Mouse (Mus musculus) brain, embryonic 18.5 days (tissue): ENCODE data around the gene Jak1.

ENCODE experiments used
- DNase-seq: peaks from one replicate; pipeline ENCODE4 v3.0.0-alpha.2; 2012; ENCODE audit warnings: low read depth, low spot score

Gene Jak1

DNA sequence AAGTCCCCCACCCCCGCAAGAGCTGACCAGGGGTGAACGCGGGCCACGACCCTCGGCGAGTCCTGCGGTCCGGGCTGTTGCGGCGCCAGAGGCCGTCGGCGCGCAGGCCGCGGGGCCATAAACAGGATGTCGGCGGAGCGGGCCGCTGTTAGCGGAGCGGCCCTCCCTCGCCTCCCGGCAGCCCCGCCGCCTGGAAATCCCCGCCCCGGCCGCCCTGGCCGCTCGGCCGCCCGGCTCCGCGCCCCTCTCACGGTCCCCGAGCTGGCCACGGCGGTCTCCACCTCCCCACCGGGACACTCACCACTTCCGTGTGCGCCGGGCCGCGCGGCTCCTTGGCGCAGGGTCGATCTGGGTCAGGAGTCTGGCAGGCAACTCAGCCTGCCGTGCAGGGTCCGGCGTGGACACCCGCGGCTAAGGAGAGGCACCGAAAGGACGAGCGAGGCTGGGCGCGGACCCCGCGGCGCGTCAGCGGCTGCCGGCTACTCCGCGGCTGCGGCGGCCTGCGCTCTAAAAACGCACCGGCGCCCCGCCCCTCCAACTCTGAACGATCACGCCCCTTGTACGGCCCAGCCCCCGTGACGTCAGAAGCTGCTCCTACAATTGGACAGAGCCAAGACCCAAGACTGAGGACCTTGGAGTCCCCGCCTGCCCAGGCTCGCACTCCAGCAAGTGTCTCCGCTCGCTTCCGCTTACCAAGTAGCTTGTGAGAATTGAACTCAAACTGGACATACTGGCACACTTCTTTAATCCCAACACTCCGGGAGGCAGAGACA lies at the start of gene Jak1:
Gene Jak1, minus strand, starts transcription at position 542 of the 773 bp plus-strand sequence.
- DNase-seq = peak; percentile 78

- no peak for DNase-seq
These were observed 47.0 kb upstream of the Jak1 start for GRCm38 (mm10) chr4:101312055-101312454.

DNA sequence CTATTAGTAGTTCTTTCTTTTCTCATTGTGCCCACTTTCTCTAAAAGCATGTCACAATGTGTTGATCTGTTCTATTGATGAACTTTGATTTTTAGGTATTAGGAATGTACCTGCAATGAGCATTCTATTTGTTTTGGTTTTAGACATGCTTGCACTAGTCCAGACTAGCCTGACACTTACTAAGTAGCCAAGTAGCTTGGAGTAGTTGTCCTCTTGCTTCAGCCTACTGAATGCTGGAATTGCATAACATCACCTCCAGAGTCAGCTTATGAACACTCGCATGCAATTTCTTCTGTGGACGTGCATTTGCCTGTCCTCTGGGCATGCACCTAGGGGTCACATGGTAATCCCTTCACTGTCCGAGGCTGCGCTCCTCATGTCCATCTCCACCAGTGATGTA lies 43.1 kb upstream of the Jak1 start:
- no peak for DNase-seq

DNA sequence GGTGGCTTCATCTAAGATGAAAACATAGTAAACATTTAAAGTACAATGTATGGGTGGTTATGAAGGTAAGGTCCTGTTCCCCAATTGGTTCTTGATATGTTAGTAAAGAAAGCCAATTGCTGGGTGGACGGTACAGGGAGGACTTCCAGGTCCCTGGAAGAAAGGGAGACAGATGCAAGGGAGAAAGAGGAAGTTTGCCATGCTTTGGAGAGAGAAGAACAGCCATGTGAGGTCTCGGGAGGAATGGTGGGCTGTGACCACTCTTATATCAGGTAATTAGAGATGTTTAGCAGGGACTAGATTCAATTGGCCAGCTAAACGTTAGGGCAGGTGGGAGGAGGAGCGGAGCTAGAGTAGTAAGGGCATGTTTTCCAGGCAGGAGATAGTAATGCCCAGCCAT lies 42.2 kb upstream of the Jak1 start:
- no peak for DNase-seq

- DNase-seq = no peak
These were observed 41.2 kb upstream of the Jak1 start for GRCm38 (mm10) chr4:101306132-101306915.

- DNase-seq = no peak
These were observed 40.0 kb upstream of the Jak1 start for GRCm38 (mm10) chr4:101305126-101305525.

DNA sequence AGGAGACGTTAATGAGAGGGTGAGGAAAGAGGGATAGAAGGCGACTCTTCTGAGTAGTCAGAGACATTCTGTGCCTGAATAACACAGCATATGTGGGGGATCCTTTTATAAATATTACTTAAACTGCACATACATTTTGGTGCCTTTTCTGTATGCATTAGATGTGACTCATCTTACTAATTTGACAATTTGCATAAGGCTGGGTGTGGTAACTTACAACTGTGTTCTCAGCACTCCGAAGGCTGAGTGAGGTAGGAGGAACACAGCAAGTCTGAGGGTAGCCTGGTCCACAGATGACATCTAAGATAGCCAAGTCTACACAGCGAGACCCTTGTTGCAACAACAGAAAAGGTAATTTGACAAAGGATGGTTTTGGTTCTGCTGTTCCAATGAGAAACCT lies 39.0 kb upstream of the Jak1 start:
- no peak for DNase-seq

DNA sequence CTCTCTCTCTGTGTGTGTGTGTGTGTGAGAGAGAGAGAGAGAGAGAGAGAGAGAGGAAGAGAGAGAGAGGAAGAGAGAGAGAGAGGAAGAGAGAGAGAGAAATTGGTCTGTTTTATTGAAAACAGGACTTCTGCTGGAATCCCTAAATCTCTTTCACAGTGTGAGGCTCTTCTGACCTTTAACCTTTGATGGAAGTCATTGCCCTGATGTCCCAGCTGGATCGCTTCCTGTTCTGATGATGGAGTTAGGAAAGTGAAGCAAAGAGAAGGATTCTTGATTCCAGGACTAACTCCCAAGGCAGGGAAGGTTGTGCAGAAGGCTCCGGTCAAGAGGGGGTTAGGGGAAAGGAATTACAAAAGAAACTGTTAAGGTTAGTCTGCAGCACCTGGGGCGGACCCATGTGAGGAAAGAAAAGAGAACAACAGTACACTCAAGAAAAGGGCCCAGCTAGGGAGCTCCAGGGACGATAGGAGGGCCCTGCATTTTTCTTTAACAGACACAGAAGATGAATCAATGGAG lies 35.4 kb upstream of the Jak1 start:
- DNase-seq = no peak

DNA sequence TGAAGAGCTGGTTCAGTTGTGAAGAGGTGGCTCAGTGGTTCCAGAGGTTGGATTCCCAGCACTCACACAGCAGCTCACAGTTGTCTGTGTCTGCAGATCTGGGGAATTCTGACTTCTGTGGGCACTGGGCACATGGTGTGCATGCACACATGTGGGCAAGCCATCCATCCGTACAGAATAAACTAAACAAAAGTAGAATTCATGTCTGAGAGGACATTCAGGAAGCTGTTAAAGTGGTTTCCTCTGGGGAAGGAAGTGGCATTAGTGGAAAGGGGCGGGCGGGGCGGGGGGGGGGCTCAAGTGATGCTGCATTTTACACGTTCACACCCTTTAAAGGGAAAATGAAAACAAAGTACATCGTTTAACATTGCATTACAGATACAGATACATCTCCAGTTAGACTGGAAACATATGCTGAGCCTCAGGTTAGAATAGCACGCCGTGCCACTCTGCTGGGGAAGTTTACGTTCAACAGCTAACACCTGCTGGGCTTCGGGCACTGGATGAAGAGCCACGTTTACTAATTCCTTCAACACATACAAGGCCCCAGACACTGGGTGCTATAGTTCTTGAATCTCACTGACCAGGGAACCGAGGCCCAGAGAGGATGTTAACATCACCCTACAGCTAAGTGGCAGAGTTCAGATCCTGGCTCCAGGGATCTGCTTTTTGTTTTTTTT lies 33.4 kb upstream of the Jak1 start:
- no peak for DNase-seq

- no peak for DNase-seq
These were observed 31.8 kb upstream of the Jak1 start for GRCm38 (mm10) chr4:101296836-101297235.

DNA sequence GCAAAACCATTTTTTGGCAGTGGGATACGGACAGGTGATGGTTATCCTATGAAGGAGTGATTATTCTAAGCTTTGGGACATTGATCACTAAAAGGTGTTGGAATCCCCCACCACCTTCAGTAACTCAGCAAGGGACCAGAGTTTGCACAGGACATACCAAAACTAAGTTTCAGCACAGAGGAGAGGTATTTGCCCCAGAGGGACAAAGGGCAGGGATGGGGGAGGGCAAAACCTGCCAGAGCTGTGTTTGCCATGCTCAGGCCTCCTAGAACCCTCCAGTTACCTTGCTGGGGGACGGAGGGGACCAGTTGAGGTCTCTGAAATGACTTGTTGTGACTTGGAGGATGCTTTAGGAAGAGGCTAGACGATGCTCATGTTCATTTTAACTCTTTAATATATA lies 30.7 kb upstream of the Jak1 start:
- no peak for DNase-seq

- DNase-seq = no peak
These were observed 28.6 kb upstream of the Jak1 start for GRCm38 (mm10) chr4:101293661-101294060.

- no peak for DNase-seq
These were observed 27.9 kb upstream of the Jak1 start for GRCm38 (mm10) chr4:101292736-101293541.

GRCm38 (mm10) chr4:101292028-101292735 lies 27.1 kb upstream of the Jak1 start:
- DNase-seq = no peak

DNA sequence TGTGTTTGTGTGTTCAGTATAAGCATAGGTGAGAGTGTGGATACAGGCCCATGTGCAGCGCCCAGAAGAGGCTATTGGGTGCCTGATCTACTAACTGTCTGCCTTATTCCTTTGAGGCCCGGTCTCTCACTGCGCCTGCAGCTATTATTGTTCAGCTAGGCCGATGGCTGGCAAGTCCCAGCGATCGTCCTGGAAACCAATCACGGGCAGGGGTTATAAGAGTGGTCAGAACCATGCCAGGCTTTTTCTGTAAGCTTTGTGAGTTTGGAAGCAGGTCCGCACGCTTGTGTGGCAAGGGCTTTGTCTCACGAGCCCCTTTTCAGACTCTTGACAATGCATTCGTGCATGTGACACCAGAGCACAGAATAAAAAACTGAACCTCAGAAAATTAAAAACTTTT lies 23.2 kb upstream of the Jak1 start:
- no peak for DNase-seq

DNA sequence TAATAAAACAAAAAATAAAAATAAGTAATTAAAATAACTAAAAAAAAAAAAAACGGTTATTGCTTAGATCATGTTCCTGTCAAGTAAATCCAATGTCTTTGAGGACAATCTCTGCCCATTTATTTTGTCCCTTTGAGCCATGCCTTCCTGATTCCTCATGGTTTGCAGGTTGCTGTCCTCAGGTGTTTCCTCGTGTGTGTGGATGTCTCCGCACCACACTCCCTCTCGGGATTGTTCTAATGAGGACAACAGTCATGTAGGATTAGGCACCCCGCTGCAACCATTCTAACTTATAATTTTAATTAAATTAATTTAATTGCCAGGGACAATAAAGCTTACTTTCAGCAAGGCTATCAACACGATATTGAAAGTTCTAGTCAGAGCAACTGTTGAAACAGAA lies 21.5 kb upstream of the Jak1 start:
- no peak for DNase-seq

DNA sequence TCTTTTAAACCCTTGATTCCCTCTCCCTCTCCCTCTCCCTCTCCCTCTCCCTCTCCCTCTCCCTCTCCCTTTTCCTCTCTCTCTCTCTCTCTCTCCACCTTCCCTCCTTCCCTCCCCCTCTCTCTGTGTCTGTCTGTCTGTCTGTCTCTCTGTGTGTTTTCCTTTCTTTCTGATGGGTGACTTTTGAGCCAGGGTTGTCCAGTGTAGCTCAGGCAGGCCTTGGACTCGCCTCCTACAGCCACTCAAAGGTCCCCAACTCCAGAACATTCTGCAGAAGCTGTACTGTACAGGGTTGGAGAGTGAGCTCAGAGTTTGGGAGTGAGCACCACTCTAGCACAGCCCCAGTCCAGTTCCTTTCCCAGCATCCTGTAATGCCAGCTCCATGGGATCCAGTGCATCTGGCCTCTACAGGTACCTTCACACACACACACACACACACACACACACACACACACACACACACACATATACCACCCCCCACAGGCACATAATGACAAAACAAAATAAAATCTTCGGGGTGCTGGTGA lies 20.9 kb upstream of the Jak1 start:
- DNase-seq = no peak

DNA sequence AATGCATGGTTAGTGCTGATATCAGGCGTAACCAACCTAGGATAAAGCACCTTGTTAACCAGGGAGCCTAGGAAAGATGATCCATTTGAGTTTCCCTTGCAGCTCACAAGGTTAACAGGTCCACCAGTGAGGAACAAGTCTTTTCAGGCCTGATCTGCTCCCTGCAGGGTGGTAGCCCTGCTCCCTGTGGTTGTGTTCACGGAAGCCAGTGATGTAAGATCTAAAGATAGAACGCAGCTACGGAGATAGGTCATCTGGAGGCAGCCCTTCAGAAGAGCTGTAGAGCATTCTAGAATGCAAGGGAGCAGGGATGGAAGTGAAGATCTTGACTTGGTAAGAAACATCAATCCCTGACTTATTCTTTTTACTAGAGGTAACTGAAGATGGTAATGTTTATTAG lies 18.9 kb upstream of the Jak1 start:
- no peak for DNase-seq

- DNase-seq = no peak
These were observed 17.2 kb upstream of the Jak1 start for GRCm38 (mm10) chr4:101282237-101282636.

DNA sequence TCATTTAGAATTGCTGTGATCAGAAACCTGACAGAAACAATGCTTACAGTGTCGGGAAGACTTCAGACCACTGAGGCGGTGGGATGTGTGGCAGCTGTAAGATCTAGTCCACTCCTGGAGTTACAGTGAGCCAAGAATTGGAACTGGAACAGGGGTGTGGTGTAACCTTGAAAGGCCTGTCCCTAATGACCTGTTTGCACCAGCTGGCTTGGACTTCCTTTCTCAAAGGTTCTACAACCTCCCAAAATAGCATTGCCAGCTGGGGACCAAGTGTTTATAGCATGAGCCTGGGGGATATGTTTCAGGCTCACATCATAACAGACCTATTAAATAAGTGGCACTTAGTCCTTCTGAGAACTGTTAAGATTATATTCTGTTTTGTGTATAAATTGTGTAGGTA lies 15.0 kb upstream of the Jak1 start:
- DNase-seq = no peak
